Mouse (Mus musculus): ENCODE data around the gene Lamb2. TPM values are rescaled to one million over a fixed set of nuclear protein-coding genes. Genes with fewer than 3 reads are reported as not detected.
A peak's percentile ranks its signal among the peaks of the same experiment; 100 is the strongest.

The Lamb2 gene
- polyA plus RNA-seq, 1 experiment from 2014 or later: 8.9 TPM

- Histone ChIP-seq H3K27me3 (replicated peaks; ENCODE audit: control insufficient read depth, insufficient read depth, low read length) (no peaks in the 10 kb centered on the region), H3K36me3 (ENCODE audit: control insufficient read depth, insufficient read depth) (no peaks in the 10 kb centered on the region; the same call in 1 of the 2 replicates), H3K4me2 (replicated peaks; ENCODE audit: low read depth) (peak overlapping the region; percentile 92), H3K9me3 (ENCODE audit: control insufficient read depth) (no peaks in the 10 kb centered on the region), H3K4me1 (replicated peaks; ENCODE audit: control insufficient read depth, insufficient read depth, low read length) (peaks cover 16% of the 10 kb centered on the region; the same call in 1 of the 2 replicates), H3K4me3 (ENCODE audit: low read depth, low read length) (peak overlapping the region; percentile 58), H3K9ac (ENCODE audit: low read depth, low read length) (peak overlapping the region; percentile 51), H3K27ac (ENCODE audit: low read depth, low read length) (peak overlapping the region; percentile 60)
- ATAC-seq: peak; percentile 77
- WGBS: 1% methylated on average over 40 of the region's 40 CpGs
- TF ChIP-seq CTCF (IDR thresholded peaks at IDR 0.05; ENCODE audit: low read depth): peak; percentile 90
Observed at GRCm38 (mm10) chr9:108452291-108452906, 27.1 kb upstream of the Lamb2 start.

GRCm38 (mm10) chr9:108452911-108453310 is 26.6 kb upstream of the Lamb2 start:
- Histone ChIP-seq H3K9ac (ENCODE audit: low read depth, low read length) (peak overlapping the region; percentile 51; the same call in 1 of the 2 replicates), H3K9me3 (ENCODE audit: control insufficient read depth) (no peaks in the 10 kb centered on the region), H3K36me3 (ENCODE audit: control insufficient read depth, insufficient read depth) (no peaks in the 10 kb centered on the region; the same call in 1 of the 2 replicates), H3K27ac (ENCODE audit: low read depth, low read length) (peak overlapping the region; percentile 60; the same call in 1 of the 2 replicates), H3K4me2 (replicated peaks; ENCODE audit: low read depth) (peak overlapping the region; percentile 92), H3K4me3 (ENCODE audit: low read depth, low read length) (peak overlapping the region; percentile 58; the same call in 1 of the 2 replicates), H3K4me1 (replicated peaks; ENCODE audit: control insufficient read depth, insufficient read depth, low read length) (peaks cover 16% of the 10 kb centered on the region; the same call in 1 of the 2 replicates), H3K27me3 (replicated peaks; ENCODE audit: control insufficient read depth, insufficient read depth, low read length) (no peaks in the 10 kb centered on the region)
- TF ChIP-seq CTCF (IDR thresholded peaks at IDR 0.05; ENCODE audit: low read depth): no peak
- ATAC-seq: no peak; the same call in 1 of the 2 replicates
- 40% methylated on average over 6 of the region's 6 CpGs for WGBS

- H3K4me1 ChIP-seq (replicated peaks; ENCODE audit: control insufficient read depth, insufficient read depth, low read length): peaks cover 16% of the 10 kb centered on the region; the same call in 1 of the 2 replicates
- no peaks in the 10 kb centered on the region for H3K27me3 ChIP-seq (replicated peaks; ENCODE audit: control insufficient read depth, insufficient read depth, low read length)
- no peak overlapping the region for H3K9ac ChIP-seq (ENCODE audit: low read depth, low read length)
- H3K27ac ChIP-seq (ENCODE audit: low read depth, low read length): 0 out of 2 replicates have a peak overlapping the region, but pooled peaks have one; percentile 2
- H3K4me2 ChIP-seq (replicated peaks; ENCODE audit: low read depth): no peak overlapping the region
- TF ChIP-seq CTCF (IDR thresholded peaks at IDR 0.05; ENCODE audit: low read depth): no peak
- WGBS: 72% methylated on average over 4 of the region's 4 CpGs
- H3K9me3 ChIP-seq (ENCODE audit: control insufficient read depth): no peaks in the 10 kb centered on the region
- H3K36me3 ChIP-seq (ENCODE audit: control insufficient read depth, insufficient read depth): no peaks in the 10 kb centered on the region
- ATAC-seq: no peak
- H3K4me3 ChIP-seq (ENCODE audit: low read depth, low read length): no peak overlapping the region
Observed at GRCm38 (mm10) chr9:108453458-108453857, 26.1 kb upstream of the Lamb2 start.

GRCm38 (mm10) chr9:108454429-108454828 is 25.1 kb upstream of the Lamb2 start:
- WGBS: 89% methylated on average over 6 of the region's 6 CpGs

GRCm38 (mm10) chr9:108455747-108456571 is 23.6 kb upstream of the Lamb2 start:
- Histone ChIP-seq H3K4me3 (ENCODE audit: low read depth, low read length) (no peak overlapping the region), H3K36me3 (ENCODE audit: control insufficient read depth, insufficient read depth) (no peaks in the 10 kb centered on the region), H3K4me1 (replicated peaks; ENCODE audit: control insufficient read depth, insufficient read depth, low read length) (peaks cover 8% of the 10 kb centered on the region; the same call in 1 of the 2 replicates), H3K4me2 (replicated peaks; ENCODE audit: low read depth) (no peak overlapping the region), H3K9me3 (ENCODE audit: control insufficient read depth) (no peaks in the 10 kb centered on the region), H3K9ac (ENCODE audit: low read depth, low read length) (no peak overlapping the region), H3K27ac (ENCODE audit: low read depth, low read length) (no peak overlapping the region), H3K27me3 (replicated peaks; ENCODE audit: control insufficient read depth, insufficient read depth, low read length) (no peaks in the 10 kb centered on the region)
- no peak for ATAC-seq
- TF ChIP-seq CTCF (IDR thresholded peaks at IDR 0.05; ENCODE audit: low read depth): no peak
- WGBS: 73% methylated on average over 12 of the region's 12 CpGs

More at GRCm38 (mm10) chr9:108454429-108454828, 25.1 kb upstream of the Lamb2 start:
- no peak for TF ChIP-seq CTCF (IDR thresholded peaks at IDR 0.05; ENCODE audit: low read depth)
- Histone ChIP-seq H3K4me3 (ENCODE audit: low read depth, low read length) (no peak overlapping the region), H3K4me2 (replicated peaks; ENCODE audit: low read depth) (no peak overlapping the region), H3K36me3 (ENCODE audit: control insufficient read depth, insufficient read depth) (no peaks in the 10 kb centered on the region), H3K4me1 (replicated peaks; ENCODE audit: control insufficient read depth, insufficient read depth, low read length) (peaks cover 16% of the 10 kb centered on the region; the same call in 1 of the 2 replicates), H3K9ac (ENCODE audit: low read depth, low read length) (no peak overlapping the region), H3K9me3 (ENCODE audit: control insufficient read depth) (no peaks in the 10 kb centered on the region), H3K27me3 (replicated peaks; ENCODE audit: control insufficient read depth, insufficient read depth, low read length) (no peaks in the 10 kb centered on the region), H3K27ac (ENCODE audit: low read depth, low read length) (no peak overlapping the region)
- no peak for ATAC-seq

GRCm38 (mm10) chr9:108456953-108457352 is 22.6 kb upstream of the Lamb2 start:
- H3K4me3 ChIP-seq (ENCODE audit: low read depth, low read length): no peak overlapping the region
- H3K9me3 ChIP-seq (ENCODE audit: control insufficient read depth): no peaks in the 10 kb centered on the region
- H3K4me1 ChIP-seq (replicated peaks; ENCODE audit: control insufficient read depth, insufficient read depth, low read length): peaks cover 12% of the 10 kb centered on the region
- ATAC-seq: no peak
- WGBS: 89% methylated on average over 10 of the region's 10 CpGs
- H3K4me2 ChIP-seq (replicated peaks; ENCODE audit: low read depth): no peak overlapping the region
- no peak overlapping the region for H3K27ac ChIP-seq (ENCODE audit: low read depth, low read length)
- no peak overlapping the region for H3K9ac ChIP-seq (ENCODE audit: low read depth, low read length)
- H3K27me3 ChIP-seq (replicated peaks; ENCODE audit: control insufficient read depth, insufficient read depth, low read length): no peaks in the 10 kb centered on the region
- no peak for TF ChIP-seq CTCF (IDR thresholded peaks at IDR 0.05; ENCODE audit: low read depth)
- no peaks in the 10 kb centered on the region for H3K36me3 ChIP-seq (ENCODE audit: control insufficient read depth, insufficient read depth)

Data from intestine, postnatal 0 days (tissue).